Mouse (Mus musculus): ENCODE results near the gene Ufl1. TPM values are rescaled to one million over a fixed set of nuclear protein-coding genes. Genes with fewer than 3 reads are reported as not detected.
"Not testable (repeated sequence)": the region's sequence is repeated elsewhere in the genome, so short reads cannot be mapped to it uniquely, and the experiment has no call there.

Gene Ufl1
- polyA plus RNA-seq, 1 experiment from 2014 or later: 36.2 TPM

- H3K4me1 ChIP-seq; ATAC-seq; H3K36me3 ChIP-seq (ENCODE audit: poor library complexity, severe bottlenecking); H3K27me3 ChIP-seq; H3K27ac ChIP-seq; H3K4me2 ChIP-seq; H3K9ac ChIP-seq; H3K9me3 ChIP-seq (replicated peaks); H3K4me3 ChIP-seq: not testable (repeated sequence)
- WGBS: 83% methylated on average over 1 of the region's 1 CpGs
Observed at GRCm38 (mm10) chr4:25233767-25234166, 47.9 kb downstream of the Ufl1 start.

GRCm38 (mm10) chr4:25232546-25232945 is 49.1 kb downstream of the Ufl1 start:
- Histone ChIP-seq H3K36me3 (ENCODE audit: poor library complexity, severe bottlenecking) (no peaks in the 10 kb centered on the region), H3K9me3 (replicated peaks) (no peaks in the 10 kb centered on the region), H3K4me1 (no peaks in the 10 kb centered on the region), H3K27ac (no peak overlapping the region), H3K4me2 (no peak overlapping the region), H3K9ac (no peak overlapping the region), H3K4me3 (no peak overlapping the region), H3K27me3 (no peaks in the 10 kb centered on the region)
- no peak for ATAC-seq
- 97% methylated on average over 3 of the region's 3 CpGs for WGBS

- no peak for ATAC-seq
- H3K27ac ChIP-seq: no peak overlapping the region
- no peaks in the 10 kb centered on the region for H3K27me3 ChIP-seq
- H3K4me2 ChIP-seq: no peak overlapping the region
- 8% methylated on average over 1 of the region's 1 CpGs for WGBS
- no peak overlapping the region for H3K4me3 ChIP-seq
- H3K4me1 ChIP-seq: no peaks in the 10 kb centered on the region
- no peaks in the 10 kb centered on the region for H3K9me3 ChIP-seq (replicated peaks)
- no peaks in the 10 kb centered on the region for H3K36me3 ChIP-seq (ENCODE audit: poor library complexity, severe bottlenecking)
- no peak overlapping the region for H3K9ac ChIP-seq
Observed at GRCm38 (mm10) chr4:25227527-25227926, 54.1 kb downstream of the Ufl1 start.

DNA sequence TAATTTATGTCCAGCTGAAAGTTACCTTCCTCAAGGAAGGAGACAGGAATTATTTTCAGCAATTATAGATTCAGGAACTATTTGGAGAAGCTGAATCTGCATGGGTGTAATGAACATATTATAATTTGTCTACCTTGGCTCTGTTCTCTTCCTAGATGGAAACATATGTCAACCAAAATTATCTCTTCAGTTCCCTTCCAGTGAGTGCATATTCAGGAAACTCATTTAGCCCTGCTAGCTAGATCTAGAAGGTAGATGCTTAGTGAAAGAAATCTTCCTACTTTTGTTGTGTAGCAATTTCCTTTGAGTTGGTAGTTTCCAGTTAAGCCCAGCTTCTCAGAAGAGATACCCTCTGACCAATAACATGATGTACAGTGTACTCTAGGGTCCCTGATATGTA is 59.7 kb downstream of the Ufl1 start:
- Histone ChIP-seq H3K27me3 (no peaks in the 10 kb centered on the region), H3K9me3 (replicated peaks) (no peaks in the 10 kb centered on the region), H3K4me2 (no peak overlapping the region), H3K27ac (no peak overlapping the region), H3K9ac (no peak overlapping the region), H3K4me1 (no peaks in the 10 kb centered on the region), H3K36me3 (ENCODE audit: poor library complexity, severe bottlenecking) (no peaks in the 10 kb centered on the region), H3K4me3 (no peak overlapping the region)
- no peak for ATAC-seq

- Histone ChIP-seq H3K36me3 (ENCODE audit: poor library complexity, severe bottlenecking) (no peaks in the 10 kb centered on the region), H3K9ac (no peak overlapping the region), H3K4me1 (no peaks in the 10 kb centered on the region), H3K9me3 (replicated peaks) (no peaks in the 10 kb centered on the region), H3K27me3 (no peaks in the 10 kb centered on the region), H3K27ac (no peak overlapping the region), H3K4me3 (no peak overlapping the region), H3K4me2 (no peak overlapping the region)
- no peak for ATAC-seq
- WGBS: 54% methylated on average over 5 of the region's 5 CpGs
Observed at GRCm38 (mm10) chr4:25213451-25213850, 68.2 kb downstream of the Ufl1 start.

GRCm38 (mm10) chr4:25206166-25206565 is 75.5 kb downstream of the Ufl1 start:
- H3K4me2 ChIP-seq: no peak overlapping the region
- H3K9me3 ChIP-seq (replicated peaks): no peaks in the 10 kb centered on the region
- 74% methylated on average over 4 of the region's 4 CpGs for WGBS
- no peak overlapping the region for H3K9ac ChIP-seq
- no peaks in the 10 kb centered on the region for H3K36me3 ChIP-seq (ENCODE audit: poor library complexity, severe bottlenecking)
- no peak overlapping the region for H3K27ac ChIP-seq
- H3K27me3 ChIP-seq: no peaks in the 10 kb centered on the region
- H3K4me3 ChIP-seq: no peak overlapping the region
- no peak for ATAC-seq
- H3K4me1 ChIP-seq: no peaks in the 10 kb centered on the region

Other genes starting within 250 kb of the Ufl1 start
- not detected in 2 replicates for gene Fhl5, start 38.9 kb downstream of the Ufl1 start, polyA plus RNA-seq (2015; fragmentation: Nextera tagmentation; extraction: Ambion mirVana)

Measured in forebrain, embryonic 13.5 days (tissue).